Mouse (Mus musculus) layer of hippocampus, adult 11-12 months (tissue): Measurements from ENCODE around the gene Brd9.
"Not testable (repeated sequence)": the region's sequence is repeated elsewhere in the genome, so short reads cannot be mapped to it uniquely, and the experiment has no call there.

Experiments
- DNase-seq: peaks from one replicate; pipeline ENCODE4 v3.0.0; 2022; ENCODE audit warnings: low spot score

The Brd9 gene

DNA sequence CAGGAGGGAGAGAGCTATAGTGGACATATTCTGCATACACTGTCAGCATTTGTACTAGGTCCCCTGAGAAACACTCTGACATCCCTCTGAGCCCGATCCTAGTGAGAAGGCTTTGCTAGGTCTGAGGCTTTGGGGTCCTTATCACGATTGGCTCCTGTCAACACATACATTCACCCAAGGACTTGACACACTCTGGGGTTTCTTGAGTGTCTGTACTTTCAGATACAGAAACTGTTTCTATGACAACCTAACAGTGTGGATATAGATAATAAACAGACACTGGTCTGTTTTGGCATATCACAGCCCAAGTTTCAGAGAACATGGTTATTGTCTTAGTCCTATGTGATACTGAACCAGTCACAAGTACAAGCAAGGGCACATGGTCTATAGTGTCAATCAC, 53.1 kb downstream of the Brd9 start:
- no peak for DNase-seq

DNA sequence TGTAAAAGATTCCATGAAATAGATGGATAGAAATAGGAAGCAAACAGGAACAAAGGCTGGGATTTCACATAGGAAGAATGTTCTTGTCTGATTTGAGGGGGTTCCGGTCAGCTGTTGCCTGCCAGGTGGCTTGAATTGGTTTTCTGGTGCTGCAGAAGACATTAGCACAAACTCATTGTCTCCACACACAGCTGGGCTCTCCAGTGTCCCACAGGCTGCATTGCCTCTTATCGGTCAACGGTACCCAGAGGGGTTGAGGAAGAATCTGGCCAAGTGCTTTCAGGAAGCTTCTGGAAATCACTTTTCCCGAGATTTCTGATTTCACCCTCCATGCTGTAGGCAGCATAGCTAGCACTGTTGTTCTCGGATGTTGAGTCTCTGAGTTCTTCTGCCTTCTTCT, 53.7 kb downstream of the Brd9 start:
- DNase-seq: no peak

DNA sequence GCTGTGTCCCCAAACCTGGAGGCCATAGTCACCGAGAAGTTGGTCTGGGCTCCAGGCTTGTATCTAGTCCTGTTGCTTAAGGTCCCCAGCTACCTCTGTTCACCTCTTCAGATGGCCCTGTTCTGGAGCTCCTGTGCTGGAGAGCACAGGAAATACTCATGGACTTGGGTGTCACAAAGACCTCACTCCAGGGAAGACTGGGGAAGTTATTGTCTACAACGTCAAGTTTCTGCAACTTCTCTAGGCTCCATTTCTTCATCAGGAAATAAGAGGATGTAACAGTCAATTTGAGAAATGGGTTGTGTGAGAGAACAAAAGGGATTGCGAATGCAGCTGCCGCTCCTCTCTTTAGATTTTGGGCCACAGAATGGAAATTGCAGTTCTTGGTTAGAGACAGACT, 58.8 kb downstream of the Brd9 start:
- no peak for DNase-seq

DNA sequence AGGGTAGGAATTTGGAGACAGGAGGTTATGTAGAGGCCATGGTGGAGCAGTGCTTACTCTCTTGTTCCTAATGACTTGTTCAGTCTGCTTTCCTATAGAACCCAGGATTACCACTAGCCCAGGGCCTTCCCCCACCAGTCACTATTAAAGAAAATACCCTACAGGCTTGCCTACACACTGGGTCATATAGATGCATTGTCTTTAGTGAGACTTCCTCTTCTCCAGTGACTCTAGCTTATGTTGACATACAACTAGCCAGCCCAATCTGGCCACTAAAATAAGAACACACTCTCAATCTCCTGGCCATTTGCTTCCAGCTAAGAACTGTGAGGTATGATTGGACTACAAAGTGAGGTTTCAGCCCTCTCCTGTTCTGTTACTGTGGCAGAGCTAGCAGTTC, 62.9 kb downstream of the Brd9 start:
- DNase-seq: no peak

DNA sequence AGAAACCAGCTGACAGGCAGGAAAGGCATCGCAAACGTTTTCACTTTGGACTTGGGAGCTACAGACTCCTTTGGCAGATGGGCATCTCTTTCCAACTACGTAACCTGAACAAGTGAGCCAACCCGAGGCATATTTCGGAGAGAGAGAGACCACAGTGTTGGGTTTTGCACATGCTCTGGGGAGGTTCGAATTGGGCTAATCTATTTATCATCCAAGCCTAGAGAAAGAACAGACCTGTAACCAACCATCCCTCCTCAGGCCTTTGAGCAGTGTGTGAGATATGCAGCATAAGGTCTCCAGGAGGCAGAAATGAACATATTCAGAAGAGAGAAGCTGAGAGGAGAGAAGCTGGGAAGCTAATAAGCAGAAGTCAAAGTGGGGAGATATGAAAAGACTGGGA, 63.4 kb downstream of the Brd9 start:
- no peak for DNase-seq

DNA sequence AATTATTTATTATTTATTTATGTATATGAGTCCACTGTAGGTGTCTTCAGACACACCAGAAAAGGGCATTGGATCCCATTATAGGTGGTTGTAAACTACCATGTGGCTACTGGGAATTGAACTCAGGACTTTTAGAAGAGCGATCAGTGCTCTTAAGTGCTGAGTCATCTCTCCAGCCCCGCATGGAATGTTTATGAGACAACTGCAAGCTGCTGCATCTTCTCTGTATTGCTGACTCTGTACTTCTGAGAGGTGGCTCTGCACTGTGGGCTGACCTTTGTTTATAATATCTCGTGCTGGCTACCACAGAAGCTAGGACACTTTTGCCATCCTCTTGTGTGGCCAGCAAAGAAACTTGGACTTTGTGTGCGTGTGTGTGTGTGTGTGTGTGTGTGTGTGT, 63.9 kb downstream of the Brd9 start:
- no peak for DNase-seq

DNA sequence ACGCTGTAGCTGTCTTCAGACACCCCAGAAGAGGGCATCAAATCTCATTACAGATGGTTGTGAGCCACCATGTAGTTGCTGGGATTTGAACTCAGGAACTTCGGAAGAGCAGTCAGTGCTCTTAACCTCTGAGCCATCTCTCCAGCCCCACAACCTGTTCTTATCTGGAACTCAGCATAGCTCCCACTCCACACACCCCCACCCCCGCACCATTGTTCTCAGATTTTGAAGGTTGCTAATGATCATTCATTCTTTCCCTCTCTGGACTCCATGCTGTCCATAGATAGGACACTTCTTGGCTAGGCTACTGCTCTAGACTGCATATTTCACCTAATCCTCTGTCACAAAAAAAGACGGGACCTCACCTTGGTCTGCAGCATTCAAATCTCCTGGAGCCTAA, 69.3 kb downstream of the Brd9 start:
- DNase-seq: not testable (repeated sequence)

DNA sequence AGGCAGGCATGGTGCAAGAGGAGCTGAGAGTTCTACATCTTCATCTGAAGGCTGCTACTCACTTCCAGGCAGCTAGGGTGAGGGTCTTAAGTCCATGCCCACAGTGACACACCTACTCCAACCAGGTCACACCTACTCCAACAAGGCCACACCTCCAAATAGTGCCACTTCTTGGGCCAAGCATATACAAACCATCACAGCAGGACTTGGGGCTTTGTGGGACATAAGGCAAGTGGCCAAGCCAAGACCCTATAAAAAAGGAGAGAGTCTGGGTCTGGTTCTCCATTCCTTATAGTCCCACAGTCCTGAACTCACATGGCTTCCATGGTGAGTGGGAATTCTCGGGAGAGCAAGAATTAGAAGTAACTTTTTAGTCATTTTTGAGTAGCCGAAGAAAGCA, 70.6 kb downstream of the Brd9 start:
- DNase-seq: not testable (repeated sequence)

DNA sequence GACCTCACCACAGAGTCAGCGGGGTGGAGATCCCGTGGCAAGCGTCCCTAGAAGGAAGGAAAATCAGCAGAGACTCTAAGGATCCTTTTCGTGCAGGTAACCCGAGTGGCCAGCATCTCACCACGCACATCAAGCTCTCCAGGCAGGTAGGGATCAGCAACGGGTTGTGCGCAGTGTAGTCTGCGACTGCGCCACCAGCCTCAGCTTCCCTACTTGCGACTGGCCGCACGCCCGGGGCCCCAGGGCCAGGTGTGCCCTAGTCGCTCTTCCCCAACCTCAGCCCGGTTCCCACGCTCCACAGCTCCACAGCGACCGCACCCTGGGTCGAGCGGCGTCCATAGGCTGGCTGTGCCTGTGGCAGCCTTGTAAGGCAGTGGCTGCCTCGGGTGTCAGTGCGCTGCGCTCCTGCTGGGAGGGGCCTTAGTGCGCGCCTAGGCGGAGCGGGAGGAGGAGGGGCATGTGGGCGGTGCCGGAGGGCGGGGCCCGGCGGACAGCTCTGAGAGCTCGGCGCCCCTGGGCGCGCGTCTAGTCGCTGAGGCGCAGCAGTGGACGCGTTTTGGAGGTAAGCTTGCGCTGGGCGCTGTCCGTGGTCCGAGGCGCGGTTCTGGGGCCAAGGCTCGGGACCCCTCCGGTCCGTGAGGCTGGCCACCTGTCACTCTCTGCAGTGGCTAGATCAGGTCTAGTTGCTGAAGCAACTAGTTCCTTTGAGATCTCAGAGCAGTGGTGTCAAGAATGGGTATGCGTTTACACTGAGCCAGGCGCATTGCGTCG, 71.5 kb downstream of the Brd9 start, which contains the start of gene Tppp:
TSS of gene Tppp (plus strand) at position 460 of the 771 bp plus-strand sequence.
- DNase-seq: peak; percentile 95

DNA sequence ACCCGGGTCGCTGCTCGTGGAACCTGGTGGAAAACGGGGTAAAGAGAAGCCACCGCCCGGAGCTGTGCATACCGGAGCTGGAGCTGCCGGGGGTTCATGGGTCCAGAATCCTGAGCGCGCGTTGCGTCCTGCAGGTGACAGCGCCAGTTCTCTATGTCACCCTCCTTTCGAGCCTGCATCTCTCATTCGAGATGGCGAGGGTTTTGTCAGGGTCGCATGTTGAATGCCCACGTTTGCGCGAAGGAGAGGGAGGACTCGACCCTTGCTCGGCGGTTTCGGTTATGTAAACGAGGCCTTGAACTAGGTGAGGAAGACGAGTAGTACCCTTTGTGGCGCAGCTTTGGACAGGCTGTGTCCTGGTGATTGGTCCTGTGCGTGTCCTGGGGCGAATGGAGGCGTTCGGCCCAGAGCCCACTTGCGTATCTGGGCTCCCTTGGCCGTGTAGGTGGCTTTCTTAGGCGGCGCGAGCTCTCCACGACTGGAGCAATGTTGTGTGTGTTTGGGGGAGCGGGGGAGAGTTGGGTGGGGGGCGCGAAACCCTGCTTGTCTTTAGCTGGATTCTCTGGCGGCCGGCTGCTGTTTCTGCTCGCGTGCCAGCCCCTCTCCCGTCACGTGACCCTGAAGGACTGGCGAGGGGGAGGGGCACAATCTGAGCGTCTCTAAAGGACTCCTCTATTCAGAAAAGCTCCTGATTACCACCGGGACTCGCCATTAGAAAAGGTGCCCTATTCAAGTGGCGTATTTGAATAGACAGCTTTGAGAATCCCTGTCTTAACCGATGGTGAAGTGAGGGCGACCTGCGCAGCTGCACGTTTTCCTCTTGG, 72.4 kb downstream of the Brd9 start:
- peak; percentile 88 for DNase-seq
